Mouse (Mus musculus) inflammation-experienced regulatory T-cells (primary cell): ENCODE data around the gene Olfr1232. TPM values are rescaled to one million over a fixed set of nuclear protein-coding genes. Genes with fewer than 3 reads are reported as not detected.

Experiments used
- polyA plus RNA-seq, 2 experiments: library from polyadenylated mRNA; unstranded; fragments of 100-300 nt; shearing (Covaris generic); gene quantifications; one replicate each; pipeline ENCODE4 v1.2.1; 2017

Olfr1232 gene
- polyA plus RNA-seq = not detected

GRCm38 (mm10) chr2:89329575-89329974 lies at the start of gene Olfr1232:
TSS of gene Olfr1232 (minus strand) at chr2:89329675.

DNA sequence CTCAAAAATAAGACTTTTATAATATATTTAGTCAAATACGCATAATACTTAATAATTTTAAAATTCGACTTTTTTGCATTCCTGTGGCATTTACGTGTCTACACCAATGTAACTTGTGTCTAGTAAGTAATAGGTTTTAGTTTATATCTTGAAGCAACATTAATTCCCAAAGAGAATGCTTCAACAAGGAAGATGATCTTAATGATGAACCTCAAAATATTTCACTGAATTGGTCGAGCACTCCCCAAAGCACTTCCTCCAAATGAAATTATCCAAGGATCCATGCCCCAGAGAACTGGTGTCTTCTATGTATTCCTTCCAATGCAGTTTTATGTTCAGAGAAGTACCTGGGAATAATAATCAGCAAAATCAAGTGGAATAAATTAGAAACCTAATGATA lies 35.3 kb upstream of the Olfr1232 start, which contains the start of gene Olfr1234:
Gene Olfr1234 (minus strand): TSS at position 101 of the 400 bp plus-strand sequence.

GRCm38 (mm10) chr2:89342298-89342697 lies 12.8 kb upstream of the Olfr1232 start, which contains the start of gene Olfr1233:
TSS of gene Olfr1233 (minus strand) at chr2:89342398.

GRCm38 (mm10) chr2:89306974-89307373 lies 22.5 kb downstream of the Olfr1232 start, which contains the start of gene Olfr1231:
TSS of gene Olfr1231 (minus strand) at chr2:89307074.

GRCm38 (mm10) chr2:89297168-89297567 lies 32.3 kb downstream of the Olfr1232 start, which contains the start of gene Olfr1230:
TSS of gene Olfr1230 (minus strand) at chr2:89297268.

DNA sequence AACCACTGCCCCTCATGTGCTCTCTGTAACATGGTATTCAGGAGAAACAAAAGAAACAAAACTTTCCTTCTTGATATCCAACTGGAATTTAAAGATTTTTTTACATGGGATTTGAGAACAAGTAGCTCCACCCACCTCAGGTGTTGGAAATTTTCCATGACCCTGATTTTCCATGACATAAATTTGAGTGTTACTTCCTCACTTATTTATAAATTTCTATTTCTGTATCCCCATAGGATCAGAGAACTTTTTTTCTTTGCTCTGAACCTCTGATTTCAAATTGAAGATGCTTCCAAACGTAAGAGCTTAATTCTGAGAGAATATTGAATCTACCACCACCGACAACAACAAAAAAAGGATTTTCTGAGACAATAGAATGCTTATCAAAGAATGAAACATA lies 41.6 kb downstream of the Olfr1232 start, which contains the start of gene Olfr1229:
Gene Olfr1229 (minus strand): TSS at position 101 of the 400 bp plus-strand sequence.

Other genes starting within 250 kb of the Olfr1232 start
- gene Olfr1219, start 246.2 kb downstream of the Olfr1232 start, polyA plus RNA-seq = not detected
- gene Olfr1220, start 222.8 kb downstream of the Olfr1232 start, polyA plus RNA-seq = under 1 TPM; 0.08 to 0.62 TPM
- not detected for gene Olfr1221, start 212.4 kb downstream of the Olfr1232 start, polyA plus RNA-seq
- not detected for gene Olfr1222, start 196.6 kb downstream of the Olfr1232 start, polyA plus RNA-seq
- gene Olfr1223, start 178.1 kb downstream of the Olfr1232 start, polyA plus RNA-seq = under 1 TPM in 1 of 2 experiments, not detected in 1; 0.30 TPM
- gene Olfr1224-ps1, start 165.6 kb downstream of the Olfr1232 start, polyA plus RNA-seq = not detected
- gene Olfr1225, start 155.0 kb downstream of the Olfr1232 start, polyA plus RNA-seq = under 1 TPM; 0.06 to 0.77 TPM
- not detected for gene Olfr1226, start 129.6 kb downstream of the Olfr1232 start, polyA plus RNA-seq
- 1 to 10 TPM in 1 of 2 experiments, under 1 TPM in 1; 0.42 to 1.1 TPM for gene Olfr1228, start 75.6 kb downstream of the Olfr1232 start, polyA plus RNA-seq
- not detected for gene Olfr1229, start 41.7 kb downstream of the Olfr1232 start, polyA plus RNA-seq
- gene Olfr1230, start 32.4 kb downstream of the Olfr1232 start, polyA plus RNA-seq = not detected
- under 1 TPM in 1 of 2 experiments, not detected in 1; 0.34 TPM for gene Olfr1231, start 22.6 kb downstream of the Olfr1232 start, polyA plus RNA-seq
- gene Olfr1233, start 12.7 kb upstream of the Olfr1232 start, polyA plus RNA-seq = under 1 TPM; 0.06 to 0.67 TPM
- gene Olfr1234, start 35.2 kb upstream of the Olfr1232 start, polyA plus RNA-seq = under 1 TPM in 1 of 2 experiments, not detected in 1; 0.23 TPM
- under 1 TPM in 1 of 2 experiments, not detected in 1; 0.11 TPM for gene Olfr1238, start 80.0 kb upstream of the Olfr1232 start, polyA plus RNA-seq
- gene Olfr1239, start 90.7 kb upstream of the Olfr1232 start, polyA plus RNA-seq = not detected
- gene Olfr1240, start 113.3 kb upstream of the Olfr1232 start, polyA plus RNA-seq = not detected
- gene Olfr1241, start 157.5 kb upstream of the Olfr1232 start, polyA plus RNA-seq = not detected
- gene Olfr1242, start 168.7 kb upstream of the Olfr1232 start, polyA plus RNA-seq = not detected
- not detected for gene Olfr1243, start 201.8 kb upstream of the Olfr1232 start, polyA plus RNA-seq
- under 1 TPM; 0.14 to 0.33 TPM for gene Olfr1245, start 248.8 kb upstream of the Olfr1232 start, polyA plus RNA-seq